Mouse (Mus musculus) heart, postnatal 14 days (tissue): ENCODE data around the gene Ppil4. TPM values are rescaled to one million over a fixed set of nuclear protein-coding genes. Genes with fewer than 3 reads are reported as not detected.

Source experiments
- DNase-seq, 2 experiments: peaks; one replicate each; pipeline ENCODE4 v3.0.0; 2021 to 2022
- intact Hi-C: fragments of 180-260 bp; cut with DNase I; formaldehyde crosslinking; loops from one replicate; pipeline ENCODE4 v1.15.1; 2025
- microRNA-seq, 2 experiments: library from miRNA; unstranded; fragments of <30 nt; microRNA quantifications; one replicate each; pipeline ENCODE4 v1.2.0; 2021 to 2022
- total RNA-seq, 2 experiments: library from RNA; stranded (reverse); gene quantifications; 2 replicates each; pipeline ENCODE4 v1.2.3; 2021

The Ppil4 gene
- total RNA-seq, 2 experiments from 2014 or later = 16.5 to 17.1 TPM

DNA sequence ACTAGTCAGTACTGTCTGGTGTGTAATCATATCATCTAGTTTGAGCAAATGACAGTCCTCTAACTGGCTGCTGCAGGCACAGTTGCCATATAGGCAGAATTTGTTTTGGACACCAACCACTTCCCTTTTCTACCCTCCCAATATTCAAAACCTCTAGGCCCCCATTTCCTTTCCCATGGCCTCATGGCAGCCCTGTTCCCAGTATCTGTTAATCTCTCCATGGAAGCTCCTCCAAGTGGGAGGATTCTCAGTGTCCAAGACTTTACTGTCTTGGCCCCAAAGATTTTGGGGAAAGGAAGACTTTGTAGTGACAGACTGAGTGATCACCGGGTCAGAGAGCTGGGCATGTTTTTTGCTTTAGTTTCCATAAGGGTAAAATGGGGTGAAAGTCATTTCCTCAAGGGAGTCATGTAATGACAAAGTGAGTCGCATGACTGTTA is 54.5 kb downstream of the Ppil4 start:
- intact Hi-C loops = no loop called here
- no peak for DNase-seq

DNA sequence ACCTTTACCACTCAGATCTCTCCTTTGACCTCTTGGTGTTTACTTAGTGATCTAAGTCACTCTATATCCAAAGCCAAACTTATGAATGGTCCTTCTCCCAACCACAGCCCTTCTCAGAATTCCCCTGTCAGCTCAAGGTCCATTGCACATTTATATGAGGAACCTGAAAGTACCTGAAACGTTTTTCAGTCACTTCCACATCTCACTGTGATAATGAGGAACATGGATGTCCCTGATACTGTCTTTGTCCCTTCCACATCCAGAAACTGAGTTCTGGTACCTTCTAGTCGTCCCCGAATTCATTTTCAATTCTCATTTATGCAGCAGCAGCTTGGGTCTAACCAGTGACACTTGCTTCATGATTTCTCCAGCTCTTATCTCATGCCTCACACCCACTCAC is 59.2 kb downstream of the Ppil4 start:
- no peak for DNase-seq
- intact Hi-C loops = no loop called here

GRCm38 (mm10) chr10:7860494-7860893 is 67.8 kb downstream of the Ppil4 start:
- no peak for DNase-seq
- intact Hi-C loops = no loop called here

GRCm38 (mm10) chr10:7861259-7861936 is 68.7 kb downstream of the Ppil4 start:
- intact Hi-C loops = no loop called here
- no peak for DNase-seq

- intact Hi-C loops = no loop called here
Observed at GRCm38 (mm10) chr10:7861937-7862657, 69.4 kb downstream of the Ppil4 start.

GRCm38 (mm10) chr10:7863411-7863810 is 70.7 kb downstream of the Ppil4 start:
- DNase-seq = no peak
- intact Hi-C loops = no loop called here

More at GRCm38 (mm10) chr10:7861937-7862657, 69.4 kb downstream of the Ppil4 start:
- no peak for DNase-seq

DNA sequence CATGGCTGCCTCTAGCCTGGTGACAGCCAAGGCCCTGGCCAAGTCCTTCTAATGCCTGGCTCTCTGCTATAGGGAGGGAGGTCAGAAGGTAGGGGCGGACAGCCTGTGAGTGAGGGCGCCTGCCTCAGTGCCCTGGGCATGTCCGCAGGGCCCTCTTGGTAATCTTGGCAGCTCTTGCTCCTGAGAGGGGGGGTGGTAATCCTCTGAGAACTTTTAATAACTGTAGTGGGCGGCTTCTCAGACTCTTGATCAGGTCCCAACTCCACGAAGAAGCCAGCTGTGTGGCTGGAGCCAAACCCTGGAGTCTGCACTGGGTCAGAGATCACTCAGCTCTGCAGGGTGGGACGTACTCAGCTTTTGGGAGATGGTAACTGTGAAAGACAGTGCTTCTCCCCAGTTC is 71.5 kb downstream of the Ppil4 start:
- intact Hi-C loops = no loop called here
- DNase-seq = peak in 1 of 2 experiments; percentile 46

- intact Hi-C loops = loop anchor here (5.0 kb wide), 1 partner anchor 33 kb away; the partner anchor contains the start of gene Zc3h12d
- no peak for DNase-seq
Observed at GRCm38 (mm10) chr10:7864806-7865205, 72.1 kb downstream of the Ppil4 start.

- DNase-seq = peak; percentile 61
- intact Hi-C loops = loop anchor here (5.0 kb wide), 1 partner anchor 35 kb away; the partner anchor contains the start of gene Zc3h12d
Observed at GRCm38 (mm10) chr10:7866762-7867665, 74.3 kb downstream of the Ppil4 start.

- no peak for DNase-seq
- intact Hi-C loops = loop anchor here (5.0 kb wide), 1 partner anchor 35 kb away; the partner anchor contains the start of gene Zc3h12d
Observed at GRCm38 (mm10) chr10:7867666-7868030, 75.0 kb downstream of the Ppil4 start.

DNA sequence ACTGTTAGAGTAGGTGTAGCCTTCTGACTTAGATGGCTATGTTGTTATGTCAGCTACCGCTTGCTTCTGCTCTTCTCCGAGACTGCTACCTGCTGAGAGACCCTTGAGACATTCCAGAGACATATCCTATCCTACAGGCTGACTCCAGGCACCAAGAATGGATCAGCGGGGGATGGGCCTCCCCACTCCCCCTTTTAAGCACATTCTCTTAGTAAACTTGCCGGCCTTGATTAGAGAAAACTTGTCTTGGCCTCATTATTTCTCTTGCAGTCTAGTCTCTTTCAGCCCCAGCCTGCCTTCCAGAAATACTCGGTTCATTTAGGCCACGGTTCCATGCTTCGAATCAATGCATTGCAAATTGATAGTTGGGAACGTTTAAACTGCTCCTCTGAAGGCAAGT is 77.1 kb downstream of the Ppil4 start:
- DNase-seq = no peak
- intact Hi-C loops = loop anchor here (5.0 kb wide), 1 partner anchor 37 kb away; the partner anchor contains the start of gene Zc3h12d

DNA sequence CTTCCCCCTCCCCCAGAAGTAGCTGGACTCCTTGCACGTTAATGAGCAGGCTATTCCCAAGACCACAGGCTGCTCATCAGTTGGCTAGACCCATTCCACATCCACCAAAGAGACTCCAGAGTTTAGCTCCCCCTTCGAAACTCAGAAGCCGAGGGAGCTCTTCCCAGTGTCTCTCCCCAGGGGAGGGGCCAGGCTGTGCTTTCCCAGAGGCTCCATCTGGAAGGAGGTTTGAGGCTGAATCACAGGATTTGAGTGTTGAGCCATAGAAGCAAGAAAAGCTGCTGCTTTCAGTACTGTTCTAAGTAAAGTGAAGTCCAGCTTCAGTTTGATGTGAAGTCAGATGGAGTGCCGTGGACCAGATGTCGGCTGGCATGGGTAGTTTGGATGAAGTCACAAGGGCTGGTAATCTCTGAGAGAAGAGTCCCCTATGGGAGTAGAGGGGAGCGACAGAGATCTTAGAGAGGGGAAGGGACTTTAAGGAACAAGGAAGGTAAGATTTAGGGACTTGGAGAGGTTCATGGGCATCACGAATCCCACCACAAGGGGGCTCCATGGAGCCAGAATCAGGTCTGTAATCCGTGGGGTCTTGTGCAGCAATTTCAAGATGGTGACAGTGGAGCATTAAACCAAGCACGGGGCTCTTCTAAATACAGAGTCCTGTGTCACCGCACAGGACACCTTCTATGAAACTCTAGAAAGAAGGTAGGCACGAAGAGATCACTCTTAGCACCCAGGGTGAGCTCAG is 78.1 kb downstream of the Ppil4 start:
- intact Hi-C loops = no loop called here
- peak; percentile 45 to 49 for DNase-seq

GRCm38 (mm10) chr10:7871381-7872020 is 78.8 kb downstream of the Ppil4 start:
- intact Hi-C loops = no loop called here
- DNase-seq = no peak

Small RNAs within 50 kb of the gene (microRNA-seq; reads per million reads assigned to microRNA genes)
- gene Mir5104 = 0.60 to 2.4 reads per million in 2 experiments

Other genes with a start within 250 kb of the Ppil4 start
- 1 to 10 TPM; 2.1 TPM for gene Lrp11, start 203.1 kb upstream of the Ppil4 start, total RNA-seq
- gene Nup43, start 125.4 kb upstream of the Ppil4 start, total RNA-seq = 1 to 10 TPM; 4.8 to 5.5 TPM
- 100 to 1,000 TPM in 1 of 2 experiments, 10 to 100 TPM in 1; 98.7 to 106 TPM for gene Pcmt1, start 111.8 kb upstream of the Ppil4 start, total RNA-seq
- 10 to 100 TPM; 16.9 to 17.2 TPM for gene Lats1, start 111.7 kb upstream of the Ppil4 start, total RNA-seq
- 10 to 100 TPM; 14.7 TPM for gene Katna1, start 66.9 kb upstream of the Ppil4 start, total RNA-seq
- gene Ginm1, start 67 bp upstream of the Ppil4 start, total RNA-seq = 10 to 100 TPM; 83.4 to 96.4 TPM
- gene Zc3h12d, start 39.6 kb downstream of the Ppil4 start, total RNA-seq = under 1 TPM; 0.24 to 0.29 TPM
- 10 to 100 TPM; 46.9 to 49.9 TPM for gene Tab2, start 163.3 kb downstream of the Ppil4 start, total RNA-seq